Mouse (Mus musculus): Measurements from ENCODE around the gene Magix. TPM values are rescaled to one million over a fixed set of nuclear protein-coding genes. Genes with fewer than 3 reads are reported as not detected.

Magix gene
- polyA plus RNA-seq, 1 experiment from 2014 or later = 0.18 TPM

DNA sequence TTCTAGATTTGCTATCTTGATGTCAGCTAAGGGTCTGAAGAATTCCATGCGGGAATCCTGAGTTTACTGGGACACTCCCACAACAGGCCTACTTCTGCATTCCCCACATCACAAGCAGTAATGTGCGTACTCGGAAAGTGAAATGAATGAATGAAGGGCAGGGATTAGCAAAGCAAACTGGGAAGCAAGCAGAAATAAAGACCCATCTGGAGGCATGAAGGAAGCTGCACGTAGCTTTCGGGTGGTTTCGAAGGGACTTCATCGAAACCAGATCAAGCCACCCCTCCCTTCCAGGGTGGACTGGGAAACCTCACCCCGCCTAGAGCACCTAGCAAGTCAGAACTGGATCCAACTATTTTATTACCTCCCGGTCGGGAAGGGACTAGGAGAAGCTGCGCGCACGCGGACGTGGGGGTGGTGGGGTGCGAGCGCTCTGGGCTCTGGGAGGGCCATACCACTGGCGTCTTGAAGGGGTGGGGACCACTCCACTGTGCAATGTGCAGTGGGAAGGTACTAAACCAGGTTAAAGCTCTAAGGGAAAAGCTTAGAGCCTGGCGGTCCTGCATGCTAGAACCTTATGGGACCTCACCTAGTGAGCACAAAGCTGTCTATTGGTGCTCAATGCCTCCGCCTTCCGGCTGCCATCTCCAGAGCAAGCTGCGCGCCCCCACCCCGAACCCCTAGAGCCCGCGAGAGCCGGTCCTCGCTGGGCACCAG lies 6.6 kb downstream of the Magix start:
- no peaks in the 10 kb centered on the region; the same call in 1 of the 2 replicates for H3K36me3 ChIP-seq
- H3K9me3 ChIP-seq (replicated peaks) = no peaks in the 10 kb centered on the region
- peak overlapping the region; percentile 33 for H3K4me3 ChIP-seq
- peak overlapping the region; percentile 63 for H3K4me2 ChIP-seq
- peaks cover 11% of the 10 kb centered on the region for H3K4me1 ChIP-seq (replicated peaks)
- ATAC-seq (ENCODE audit: insufficient number of reproducible peaks, low FRiP score) = no peak
- H3K27ac ChIP-seq (ENCODE audit: poor library complexity, severe bottlenecking) = peak overlapping the region; percentile 51
- no peaks in the 10 kb centered on the region for H3K27me3 ChIP-seq (replicated peaks)
- 22% methylated on average over 28 of the region's 28 CpGs for WGBS
- H3K9ac ChIP-seq = peak overlapping the region; percentile 62

DNA sequence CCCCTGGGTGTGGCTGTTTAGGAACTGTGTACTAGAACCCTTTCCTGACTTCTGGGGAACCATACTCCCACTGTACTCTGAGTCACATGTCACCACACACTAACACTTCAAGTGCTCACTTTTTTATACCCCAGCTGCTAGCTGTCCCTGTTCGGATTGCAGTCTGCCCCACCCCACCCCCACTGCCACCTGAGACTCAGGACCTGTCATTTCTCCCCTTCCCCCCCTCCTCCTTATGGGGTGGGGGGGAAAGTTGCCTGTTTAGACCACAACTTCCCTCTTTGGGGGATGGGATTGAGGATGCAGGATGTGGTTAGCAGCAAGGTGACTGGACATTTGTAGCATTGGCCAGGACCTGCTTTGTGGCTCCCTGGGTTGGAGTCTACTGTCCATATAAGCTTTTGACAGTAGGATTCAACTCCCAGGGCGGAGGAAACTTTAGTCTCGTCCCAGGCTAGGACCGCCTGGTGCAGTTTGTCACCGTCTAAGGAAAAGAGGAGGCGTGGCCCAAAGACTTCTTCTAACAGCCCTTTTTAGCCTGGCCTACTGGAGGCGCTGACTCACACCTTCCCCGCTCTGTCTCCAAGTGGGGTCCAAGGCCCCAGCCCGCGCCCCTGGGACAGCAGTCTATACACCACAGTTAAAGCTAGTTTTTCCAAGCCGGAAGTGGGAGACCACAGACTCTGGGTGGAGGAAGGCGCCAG lies 7.3 kb downstream of the Magix start:
- peak overlapping the region; percentile 63 for H3K4me2 ChIP-seq
- H3K4me3 ChIP-seq = peak overlapping the region; percentile 33
- ATAC-seq (ENCODE audit: insufficient number of reproducible peaks, low FRiP score) = peak; percentile 23; the same call in 1 of the 2 replicates
- H3K27ac ChIP-seq (ENCODE audit: poor library complexity, severe bottlenecking) = peak overlapping the region; percentile 51
- H3K27me3 ChIP-seq (replicated peaks) = no peaks in the 10 kb centered on the region
- 20% methylated on average over 12 of the region's 12 CpGs for WGBS
- H3K36me3 ChIP-seq = peaks cover 7% of the 10 kb centered on the region
- H3K9me3 ChIP-seq (replicated peaks) = no peaks in the 10 kb centered on the region
- no peak overlapping the region; the same call in none of the 2 replicates for H3K9ac ChIP-seq
- peaks cover 11% of the 10 kb centered on the region for H3K4me1 ChIP-seq (replicated peaks)

DNA sequence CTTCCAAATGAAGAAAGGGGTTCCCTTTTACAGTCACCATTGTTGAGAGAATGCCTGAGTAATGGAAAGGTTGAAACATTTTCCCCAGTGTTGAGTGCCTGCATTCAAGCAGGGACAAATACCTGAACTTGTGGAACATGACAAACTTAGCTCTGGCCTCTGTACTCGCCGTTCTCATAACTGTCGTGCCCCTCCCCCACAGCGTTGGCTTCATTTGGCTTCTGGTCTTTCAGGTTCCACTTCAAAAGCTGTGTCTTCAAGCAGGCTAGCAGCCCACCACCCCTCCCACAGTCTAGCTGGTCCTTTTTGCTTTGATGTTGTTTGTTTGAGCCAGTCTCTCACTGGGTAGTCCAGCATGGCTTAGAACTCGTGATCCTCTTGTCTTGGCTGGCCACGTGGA lies 8.3 kb downstream of the Magix start:
- H3K36me3 ChIP-seq = peaks cover 9% of the 10 kb centered on the region
- H3K4me2 ChIP-seq = no peak overlapping the region
- ATAC-seq (ENCODE audit: insufficient number of reproducible peaks, low FRiP score) = no peak
- no peak overlapping the region for H3K9ac ChIP-seq
- H3K27ac ChIP-seq (ENCODE audit: poor library complexity, severe bottlenecking) = no peak overlapping the region
- H3K9me3 ChIP-seq (replicated peaks) = no peaks in the 10 kb centered on the region
- no peaks in the 10 kb centered on the region for H3K27me3 ChIP-seq (replicated peaks)
- H3K4me1 ChIP-seq (replicated peaks) = peaks cover 11% of the 10 kb centered on the region
- 41% methylated on average over 6 of the region's 6 CpGs for WGBS
- H3K4me3 ChIP-seq = no peak overlapping the region

DNA sequence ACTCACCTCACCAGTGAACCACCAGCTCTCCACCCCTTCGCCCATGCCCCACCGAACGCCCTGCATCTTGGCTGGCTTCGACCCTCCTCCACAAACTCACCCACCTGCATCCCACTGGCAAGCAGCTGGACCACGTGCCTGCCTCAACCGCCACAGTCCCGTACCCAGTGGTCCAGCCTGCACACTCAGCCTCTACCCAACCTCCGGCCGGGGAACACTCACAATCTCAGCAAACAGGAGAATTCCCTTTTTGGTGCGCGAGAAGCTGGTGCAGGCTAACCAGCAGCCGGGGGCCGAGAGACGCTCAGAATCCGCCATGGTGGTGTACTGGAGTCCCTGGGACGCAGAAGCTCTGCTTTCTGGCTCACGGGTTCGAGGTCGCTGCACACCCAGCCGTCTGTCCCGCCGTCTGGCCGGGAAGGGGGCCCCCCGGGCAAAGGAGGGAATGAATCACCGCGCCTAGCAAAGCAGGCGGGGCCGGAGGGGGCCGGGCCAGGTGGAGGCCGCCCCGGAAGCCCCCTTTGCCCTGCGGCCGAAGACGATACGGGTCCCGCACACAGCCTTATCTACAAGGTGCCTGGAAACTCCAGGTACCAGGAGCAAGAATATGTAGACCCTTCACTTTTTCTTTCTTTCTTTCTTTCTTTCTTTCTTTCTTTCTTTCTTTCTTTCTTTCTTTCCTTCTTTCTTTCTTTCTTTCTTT lies 10.0 kb downstream of the Magix start, which contains the start of gene Plp2:
Plp2 (minus strand) TSS at position 470 of the 703 bp plus-strand sequence.
- Histone ChIP-seq H3K4me2 (peak within 1 kb of the TSS; percentile 64), H3K36me3 (peaks cover 24% of the 10 kb centered on the region), H3K27me3 (replicated peaks) (no peaks in the 10 kb centered on the region), H3K9ac (peak within 1 kb of the TSS; percentile 82), H3K27ac (ENCODE audit: poor library complexity, severe bottlenecking) (peak within 1 kb of the TSS; percentile 75), H3K9me3 (replicated peaks) (no peaks in the 10 kb centered on the region), H3K4me1 (replicated peaks) (peaks cover 11% of the 10 kb centered on the region), H3K4me3 (peak within 1 kb of the TSS; percentile 72)
- peak; percentile 45 for ATAC-seq (ENCODE audit: insufficient number of reproducible peaks, low FRiP score)
- 15% methylated on average over 32 of the region's 36 CpGs for WGBS

DNA sequence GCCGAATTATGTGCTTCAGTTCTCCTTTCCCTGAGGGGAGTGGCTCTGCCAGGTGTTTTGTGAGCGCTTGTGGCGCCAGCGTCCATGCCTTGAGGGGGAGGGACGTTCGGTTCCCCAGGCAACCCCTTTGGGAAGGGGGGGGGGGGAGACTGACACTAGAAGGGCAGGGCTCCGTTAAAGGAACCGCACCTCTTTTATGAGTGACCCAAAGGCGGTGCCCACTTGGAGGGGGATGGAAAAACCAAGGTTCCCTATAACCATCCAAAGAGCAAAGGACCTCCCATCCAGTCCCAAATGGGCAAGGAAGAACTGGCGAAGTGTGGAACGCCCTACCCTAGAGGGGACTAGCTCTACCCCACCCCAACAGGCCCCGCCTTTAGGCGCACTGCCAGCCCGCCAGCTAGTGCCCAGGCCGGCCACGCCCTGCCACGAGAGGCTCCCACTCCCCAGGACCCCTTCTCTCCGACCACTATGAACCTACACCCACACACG lies 10.6 kb downstream of the Magix start:
- H3K4me2 ChIP-seq = peak overlapping the region; percentile 64
- WGBS = 12% methylated on average over 15 of the region's 19 CpGs
- peaks cover 24% of the 10 kb centered on the region for H3K36me3 ChIP-seq
- peak; percentile 81 for ATAC-seq (ENCODE audit: insufficient number of reproducible peaks, low FRiP score)
- H3K4me3 ChIP-seq = peak overlapping the region; percentile 72
- H3K27me3 ChIP-seq (replicated peaks) = no peaks in the 10 kb centered on the region
- H3K9ac ChIP-seq = peak overlapping the region; percentile 82
- no peaks in the 10 kb centered on the region for H3K9me3 ChIP-seq (replicated peaks)
- H3K4me1 ChIP-seq (replicated peaks) = peaks cover 11% of the 10 kb centered on the region
- peak overlapping the region; percentile 75 for H3K27ac ChIP-seq (ENCODE audit: poor library complexity, severe bottlenecking)

DNA sequence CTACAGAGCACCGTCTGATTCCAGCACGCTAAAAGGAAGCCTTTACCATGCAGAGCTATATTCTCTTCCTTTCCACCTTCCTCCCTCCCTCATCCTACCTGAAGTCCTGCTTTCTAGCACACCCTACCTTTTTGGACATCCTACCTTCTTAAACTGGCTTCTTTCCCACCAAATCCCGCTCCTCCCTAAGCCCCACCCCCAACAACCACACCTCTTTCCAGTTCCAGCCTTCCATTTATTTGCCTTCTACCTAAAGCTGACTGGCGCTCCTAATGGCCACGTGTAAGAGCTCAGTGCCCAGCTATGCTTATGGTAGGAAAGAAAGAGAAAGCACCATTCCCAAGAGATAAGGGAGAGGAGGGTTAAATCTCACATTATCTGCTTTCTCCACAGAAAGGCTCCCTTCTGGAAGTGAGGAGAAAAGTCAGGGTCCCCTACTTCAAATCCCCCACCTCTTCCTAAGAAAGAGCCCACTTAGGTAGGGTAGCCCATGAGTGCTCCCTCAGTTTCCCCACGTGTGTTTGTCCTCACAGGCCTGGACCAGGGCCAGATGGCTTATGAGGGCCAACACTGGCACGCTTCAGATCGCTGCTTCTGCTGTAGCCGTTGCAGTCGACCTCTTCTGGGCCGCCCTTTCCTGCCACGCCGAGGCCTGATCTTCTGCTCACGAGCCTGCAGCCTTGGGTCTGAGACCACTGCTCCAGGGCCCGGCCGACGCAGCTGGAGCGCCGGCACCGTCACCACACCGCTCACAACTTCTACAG lies 15.1 kb downstream of the Magix start:
- Histone ChIP-seq H3K9ac (no peak overlapping the region; the same call in 1 of the 2 replicates), H3K36me3 (peaks cover 44% of the 10 kb centered on the region), H3K4me1 (replicated peaks) (no peaks in the 10 kb centered on the region), H3K27me3 (replicated peaks) (no peaks in the 10 kb centered on the region), H3K27ac (ENCODE audit: poor library complexity, severe bottlenecking) (no peak overlapping the region), H3K4me3 (no peak overlapping the region), H3K4me2 (no peak overlapping the region), H3K9me3 (replicated peaks) (no peaks in the 10 kb centered on the region)
- ATAC-seq (ENCODE audit: insufficient number of reproducible peaks, low FRiP score) = no peak
- WGBS = 70% methylated on average over 21 of the region's 21 CpGs

DNA sequence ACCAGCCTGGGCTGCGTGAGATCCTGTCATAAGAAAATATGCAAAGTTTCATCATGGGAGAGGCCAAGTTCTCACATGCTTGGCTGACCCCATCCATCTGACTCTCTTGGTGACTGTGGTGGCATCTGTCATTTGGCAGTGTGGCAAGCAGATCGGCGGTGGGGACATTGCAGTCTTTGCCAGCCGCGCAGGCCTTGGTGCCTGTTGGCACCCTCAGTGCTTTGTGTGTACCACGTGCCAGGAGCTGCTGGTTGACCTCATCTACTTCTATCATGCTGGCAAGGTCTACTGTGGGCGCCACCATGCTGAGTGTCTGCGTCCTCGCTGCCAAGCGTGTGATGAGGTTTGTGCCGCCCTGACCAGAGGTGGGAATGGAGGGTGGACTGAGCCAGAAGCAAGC lies 16.3 kb downstream of the Magix start:
- H3K4me2 ChIP-seq = no peak overlapping the region
- no peaks in the 10 kb centered on the region for H3K4me1 ChIP-seq (replicated peaks)
- no peaks in the 10 kb centered on the region for H3K9me3 ChIP-seq (replicated peaks)
- 83% methylated on average over 11 of the region's 11 CpGs for WGBS
- no peak overlapping the region for H3K4me3 ChIP-seq
- H3K36me3 ChIP-seq = peaks cover 47% of the 10 kb centered on the region
- H3K27ac ChIP-seq (ENCODE audit: poor library complexity, severe bottlenecking) = no peak overlapping the region
- no peaks in the 10 kb centered on the region for H3K27me3 ChIP-seq (replicated peaks)
- H3K9ac ChIP-seq = no peak overlapping the region
- no peak for ATAC-seq (ENCODE audit: insufficient number of reproducible peaks, low FRiP score)

DNA sequence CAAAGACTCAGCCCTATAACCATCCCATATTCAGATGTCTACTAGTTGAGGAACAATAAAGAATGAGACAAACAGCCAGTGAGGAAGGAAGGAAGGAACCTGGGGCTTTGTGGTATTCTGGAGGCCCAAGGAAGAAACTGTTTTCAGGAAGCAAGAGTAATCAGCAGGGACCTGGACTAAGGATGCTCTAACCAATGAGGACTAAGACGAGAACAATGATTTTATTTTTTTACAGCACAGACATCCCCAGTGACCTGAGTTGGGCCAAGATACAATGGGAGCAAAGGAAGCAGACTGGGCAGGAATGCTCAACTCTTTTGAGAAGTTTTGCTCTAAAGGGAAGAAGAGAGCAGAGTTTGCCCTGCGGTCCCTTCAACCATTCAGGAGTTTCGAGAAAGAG lies 18.1 kb downstream of the Magix start:
- Histone ChIP-seq H3K4me1 (replicated peaks) (peaks cover 13% of the 10 kb centered on the region; the same call in 1 of the 2 replicates), H3K27me3 (replicated peaks) (no peaks in the 10 kb centered on the region), H3K4me3 (no peak overlapping the region), H3K4me2 (no peak overlapping the region), H3K9ac (no peak overlapping the region), H3K27ac (ENCODE audit: poor library complexity, severe bottlenecking) (no peak overlapping the region), H3K9me3 (replicated peaks) (no peaks in the 10 kb centered on the region), H3K36me3 (peaks cover 38% of the 10 kb centered on the region)
- ATAC-seq (ENCODE audit: insufficient number of reproducible peaks, low FRiP score) = no peak
- WGBS = 71% methylated on average over 3 of the region's 3 CpGs

DNA sequence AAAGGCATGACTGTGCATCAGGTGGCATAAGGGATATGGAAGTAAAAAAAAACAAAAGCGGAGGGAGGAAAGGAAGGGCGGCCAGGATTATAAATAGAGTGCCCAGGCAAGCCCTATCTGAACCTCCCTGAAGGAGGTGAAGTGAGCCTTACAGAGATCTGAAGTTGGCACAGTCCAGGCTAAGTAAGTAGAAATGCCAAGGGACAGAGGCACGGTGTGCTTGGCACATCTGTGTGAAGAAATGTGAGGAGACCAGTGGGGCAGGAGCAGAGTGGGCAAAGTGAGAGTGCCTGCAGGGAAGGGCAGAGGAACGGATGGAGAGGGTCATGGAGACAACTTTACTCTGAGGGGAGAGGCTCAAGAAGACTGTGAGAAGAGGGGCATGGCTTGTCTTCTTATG lies 20.0 kb downstream of the Magix start:
- WGBS = 66% methylated on average over 4 of the region's 4 CpGs
- no peak for ATAC-seq (ENCODE audit: insufficient number of reproducible peaks, low FRiP score)
- H3K27ac ChIP-seq (ENCODE audit: poor library complexity, severe bottlenecking) = no peak overlapping the region

DNA sequence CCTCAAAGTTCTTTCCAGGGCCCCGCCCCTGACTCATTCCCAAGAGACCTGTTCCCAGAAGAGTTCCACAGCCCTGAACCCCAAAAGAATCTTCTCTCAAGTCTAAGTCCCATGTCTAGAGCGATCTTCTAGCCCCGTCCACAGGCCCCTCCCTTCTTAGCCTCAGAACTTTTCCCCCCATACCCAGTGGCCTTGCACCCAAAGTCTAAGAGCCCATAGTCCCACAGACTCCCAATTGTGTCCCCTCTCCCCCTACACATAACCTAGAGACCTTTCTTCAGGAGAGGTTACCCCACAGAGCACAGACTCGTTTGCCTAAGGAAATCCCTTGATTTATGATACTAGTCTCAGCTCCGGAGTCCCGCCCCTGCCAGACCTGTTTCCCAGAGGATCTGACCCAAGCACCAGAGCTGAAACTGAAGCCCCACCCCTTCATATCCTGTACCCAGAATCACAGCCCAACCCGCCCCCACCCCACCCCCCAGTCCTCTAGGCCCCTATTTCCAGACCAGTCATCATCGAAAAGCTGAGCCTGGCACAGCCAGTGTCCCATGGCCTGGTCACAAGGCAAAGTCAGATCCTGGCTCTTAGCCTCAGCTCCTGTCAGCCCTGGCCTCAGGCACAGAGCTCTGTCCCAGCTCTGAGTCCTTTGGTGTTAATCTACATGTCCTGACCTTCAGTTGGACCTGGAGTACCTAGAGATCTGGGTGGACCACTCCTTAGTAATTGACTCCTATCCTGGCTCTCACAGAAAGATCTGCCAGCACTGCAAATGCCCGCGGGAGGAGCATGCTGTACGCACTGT lies 22.1 kb downstream of the Magix start:
- Histone ChIP-seq H3K4me1 (replicated peaks) (peaks cover 13% of the 10 kb centered on the region; the same call in 1 of the 2 replicates), H3K9me3 (replicated peaks) (no peaks in the 10 kb centered on the region), H3K27me3 (replicated peaks) (no peaks in the 10 kb centered on the region), H3K4me2 (peak overlapping the region; percentile 76), H3K27ac (ENCODE audit: poor library complexity, severe bottlenecking) (0 out of 2 replicates have a peak overlapping the region, but pooled peaks have one; percentile 80), H3K9ac (no peak overlapping the region), H3K36me3 (peaks cover 10% of the 10 kb centered on the region; the same call in 1 of the 2 replicates), H3K4me3 (peak overlapping the region; percentile 63; the same call in 1 of the 2 replicates)
- peak; percentile 31; the same call in 1 of the 2 replicates for ATAC-seq (ENCODE audit: insufficient number of reproducible peaks, low FRiP score)
- WGBS = 51% methylated on average over 11 of the region's 11 CpGs

More for the DNA sequence above, 20.0 kb downstream of the Magix start:
- Histone ChIP-seq H3K9ac (no peak overlapping the region), H3K27me3 (replicated peaks) (no peaks in the 10 kb centered on the region), H3K36me3 (peaks cover 23% of the 10 kb centered on the region; the same call in 1 of the 2 replicates), H3K4me2 (no peak overlapping the region), H3K4me1 (replicated peaks) (peaks cover 13% of the 10 kb centered on the region; the same call in 1 of the 2 replicates), H3K9me3 (replicated peaks) (no peaks in the 10 kb centered on the region), H3K4me3 (no peak overlapping the region)

Data from heart, embryonic 12.5 days (tissue).